Mouse (Mus musculus): Measurements from ENCODE around the gene Dnmbp.
"Not testable (repeated sequence)": the region's sequence is repeated elsewhere in the genome, so short reads cannot be mapped to it uniquely, and the experiment has no call there.

The Dnmbp gene

GRCm38 (mm10) chr19:43939769-43940689 lies at the start of gene Dnmbp:
Gene Dnmbp (minus strand): TSS chr19:43940191.
- peak in 1 of 2 experiments; percentile 69 for DNase-seq (ENCODE audit: low spot score in 2 of 2)

- no peak for DNase-seq (ENCODE audit: low spot score in 2 of 2)
Observed at GRCm38 (mm10) chr19:43986069-43986794, 46.2 kb upstream of the Dnmbp start, which contains the start of gene Cpn1. Gene Cpn1 (minus strand): TSS chr19:43986556.

- no peak for DNase-seq (ENCODE audit: low spot score in 2 of 2)
Observed at GRCm38 (mm10) chr19:43981992-43982391, 42.0 kb upstream of the Dnmbp start.

GRCm38 (mm10) chr19:43980711-43981110 lies 40.7 kb upstream of the Dnmbp start:
- no peak for DNase-seq (ENCODE audit: low spot score in 2 of 2)

- DNase-seq (ENCODE audit: low spot score in 2 of 2), result no peak
Observed at GRCm38 (mm10) chr19:43977799-43978198, 37.8 kb upstream of the Dnmbp start.

- no peak for DNase-seq (ENCODE audit: low spot score in 2 of 2)
Observed at GRCm38 (mm10) chr19:43976661-43977060, 36.7 kb upstream of the Dnmbp start.

GRCm38 (mm10) chr19:43974221-43974620 lies 34.2 kb upstream of the Dnmbp start:
- DNase-seq (ENCODE audit: low spot score in 2 of 2), result no peak

GRCm38 (mm10) chr19:43973711-43974110 lies 33.7 kb upstream of the Dnmbp start:
- no peak for DNase-seq (ENCODE audit: low spot score in 2 of 2)

GRCm38 (mm10) chr19:43972129-43972528 lies 32.1 kb upstream of the Dnmbp start:
- DNase-seq (ENCODE audit: low spot score in 2 of 2), result no peak

- no peak for DNase-seq (ENCODE audit: low spot score in 2 of 2)
Observed at GRCm38 (mm10) chr19:43968436-43969026, 28.5 kb upstream of the Dnmbp start.

GRCm38 (mm10) chr19:43966481-43966880 lies 26.5 kb upstream of the Dnmbp start:
- DNase-seq (ENCODE audit: low spot score in 2 of 2), result no peak

- DNase-seq (ENCODE audit: low spot score in 2 of 2), result no peak
Observed at GRCm38 (mm10) chr19:43965496-43966085, 25.6 kb upstream of the Dnmbp start.

- no peak for DNase-seq (ENCODE audit: low spot score in 2 of 2)
Observed at GRCm38 (mm10) chr19:43962795-43963194, 22.8 kb upstream of the Dnmbp start.

- DNase-seq (ENCODE audit: low spot score in 2 of 2), result no peak
Observed at GRCm38 (mm10) chr19:43961185-43961584, 21.2 kb upstream of the Dnmbp start.

- no peak for DNase-seq (ENCODE audit: low spot score in 2 of 2)
Observed at GRCm38 (mm10) chr19:43960014-43960413, 20.0 kb upstream of the Dnmbp start.

GRCm38 (mm10) chr19:43959162-43959561 lies 19.2 kb upstream of the Dnmbp start:
- DNase-seq (ENCODE audit: low spot score in 2 of 2), result peak in 1 of 2 experiments; percentile 56

GRCm38 (mm10) chr19:43957881-43958280 lies 17.9 kb upstream of the Dnmbp start:
- peak; percentile 37 to 51 for DNase-seq (ENCODE audit: low spot score in 2 of 2)

GRCm38 (mm10) chr19:43957402-43957801 lies 17.4 kb upstream of the Dnmbp start:
- DNase-seq (ENCODE audit: low spot score in 2 of 2), result no peak

GRCm38 (mm10) chr19:43955266-43955665 lies 15.3 kb upstream of the Dnmbp start:
- no peak for DNase-seq (ENCODE audit: low spot score in 2 of 2)

- no peak for DNase-seq (ENCODE audit: low spot score in 2 of 2)
Observed at GRCm38 (mm10) chr19:43954864-43955263, 14.9 kb upstream of the Dnmbp start.

GRCm38 (mm10) chr19:43952936-43953335 lies 12.9 kb upstream of the Dnmbp start:
- not testable (repeated sequence) for DNase-seq (ENCODE audit: low spot score in 2 of 2)
